Mouse (Mus musculus): ENCODE data around the gene Tspan11. TPM values are rescaled to one million over a fixed set of nuclear protein-coding genes. Genes with fewer than 3 reads are reported as not detected.

The Tspan11 gene
- 10 to 100 TPM; 44.2 to 65.5 TPM for polyA plus RNA-seq (2012; fragmentation: generic; extraction: Trizol)

GRCm38 (mm10) chr6:127887511-127888421, at the start of gene Tspan11:
Gene Tspan11, plus strand, starts transcription at chr6:127887589.

Other genes starting within 250 kb of the Tspan11 start
- gene Prmt8, start 118.1 kb upstream of the Tspan11 start, polyA plus RNA-seq (2012; fragmentation: generic; extraction: Trizol), result not detected

Measured in C3H10T1/2 (cell line).